Mouse (Mus musculus) cerebellum, adult (tissue): ENCODE measurements around the gene Gapvd1.

Experiments
- ATAC-seq: cut with Nextera tagmentation; 2 replicates; pipeline ENCODE4 v1.9.2; 2017; ENCODE audit warnings: mild to moderate bottlenecking, moderate library complexity, mixed read lengths; ENCODE audit not compliant: insufficient number of reproducible peaks, low FRiP score, low TSS enrichment

Gene Gapvd1

GRCm38 (mm10) chr2:34644571-34645526 is 110.2 kb downstream of the Gapvd1 start:
- no peak for ATAC-seq

GRCm38 (mm10) chr2:34642351-34642750 is 112.7 kb downstream of the Gapvd1 start:
- no peak for ATAC-seq

- no peak for ATAC-seq
These were observed 115.3 kb downstream of the Gapvd1 start for GRCm38 (mm10) chr2:34639725-34640124.

GRCm38 (mm10) chr2:34638955-34639650 is 115.9 kb downstream of the Gapvd1 start:
- ATAC-seq: peak; percentile 78

- ATAC-seq: no peak
These were observed 119.5 kb downstream of the Gapvd1 start for GRCm38 (mm10) chr2:34635249-34636165.

- no peak for ATAC-seq
These were observed 123.0 kb downstream of the Gapvd1 start for GRCm38 (mm10) chr2:34632051-34632450.

- no peak for ATAC-seq
These were observed 124.6 kb downstream of the Gapvd1 start for GRCm38 (mm10) chr2:34630445-34630844.

- no peak for ATAC-seq
These were observed 125.3 kb downstream of the Gapvd1 start for GRCm38 (mm10) chr2:34629758-34630157.

GRCm38 (mm10) chr2:34628903-34629540 is 126.0 kb downstream of the Gapvd1 start:
- ATAC-seq: no peak

- no peak for ATAC-seq
These were observed 127.5 kb downstream of the Gapvd1 start for GRCm38 (mm10) chr2:34627328-34628226.
